Mouse (Mus musculus): ENCODE measurements at regions not wholly inside any gene's neighbourhood (a gene's known extent, or its start where the extent isn't known, plus 50 kb on each side); places are given as distances from the start of the nearest gene placed in this dataset.

DNA sequence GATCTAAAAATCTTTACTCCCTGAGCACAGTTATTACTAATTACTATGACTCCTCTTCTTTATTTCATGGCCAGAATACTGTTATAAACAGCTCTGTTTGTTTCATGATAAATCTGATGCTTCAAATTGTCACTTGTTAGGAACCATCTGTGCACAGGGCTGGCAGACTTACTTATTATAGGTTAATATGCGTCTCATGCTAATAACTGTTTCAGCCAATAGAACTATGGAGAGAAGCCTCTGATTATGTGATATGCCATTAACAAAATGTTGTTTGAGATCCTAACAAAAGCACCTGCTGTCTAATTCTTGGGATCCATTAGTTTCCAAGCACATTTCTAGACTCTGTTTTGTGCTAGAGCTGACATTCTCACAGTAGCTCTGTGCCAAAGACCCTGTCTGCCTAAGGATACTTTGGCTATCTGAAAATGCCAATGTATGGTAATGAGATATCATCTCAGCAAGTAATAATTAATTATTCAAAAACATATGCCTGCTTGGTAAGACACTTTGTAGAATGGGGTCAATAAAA is 318.1 kb downstream of the Grb14 start:
- no peak for TF ChIP-seq GATA4 (IDR thresholded peaks at IDR 0.05; ENCODE audit: insufficient replicate concordance, low read length)

- TF ChIP-seq GATA4 (IDR thresholded peaks at IDR 0.05; ENCODE audit: insufficient replicate concordance, low read length), result no peak
Observed at GRCm38 (mm10) chr2:64695974-64696373, 328.8 kb downstream of the Grb14 start.

DNA sequence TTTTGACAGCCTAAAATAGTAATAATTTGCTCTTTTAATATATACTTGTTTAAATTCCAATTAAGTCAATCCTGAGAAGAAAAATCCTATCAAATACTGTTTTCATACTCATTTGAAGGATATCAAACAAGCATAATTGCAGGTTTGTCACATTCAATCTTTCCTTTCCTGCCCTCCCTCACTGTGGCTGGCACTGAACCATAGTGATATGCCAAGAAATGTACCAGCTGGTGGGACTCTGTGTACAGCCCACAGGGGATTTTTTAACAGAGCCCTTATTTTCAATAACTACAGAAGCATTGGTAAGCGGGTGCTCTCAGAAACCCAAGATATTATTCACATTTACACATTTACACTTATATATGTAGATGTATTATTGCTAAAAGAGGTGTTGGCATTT is 333.3 kb downstream of the Grb14 start:
- TF ChIP-seq GATA4 (IDR thresholded peaks at IDR 0.05; ENCODE audit: insufficient replicate concordance, low read length), result no peak

- no peak for TF ChIP-seq GATA4 (IDR thresholded peaks at IDR 0.05; ENCODE audit: insufficient replicate concordance, low read length)
Observed at GRCm38 (mm10) chr2:64690996-64691395, 333.8 kb downstream of the Grb14 start.

DNA sequence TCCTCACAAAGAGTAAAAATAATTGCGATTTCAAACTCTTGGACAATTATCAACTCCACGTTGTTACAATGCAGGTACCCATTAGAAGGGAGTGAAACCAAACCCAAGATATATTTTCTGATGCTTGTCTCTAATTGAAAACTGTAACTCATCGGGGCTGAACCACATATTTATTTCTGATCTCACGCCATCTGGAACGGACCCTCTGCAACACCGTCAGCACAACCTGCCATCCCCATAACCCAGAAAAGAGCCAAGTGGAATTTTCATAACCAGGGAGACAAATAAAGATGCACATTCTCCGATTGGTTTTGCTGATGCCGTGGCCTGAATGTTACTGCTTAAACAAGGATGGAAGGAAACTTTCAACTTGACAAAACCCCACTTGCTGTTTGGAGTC is 338.0 kb downstream of the Grb14 start:
- no peak for TF ChIP-seq GATA4 (IDR thresholded peaks at IDR 0.05; ENCODE audit: insufficient replicate concordance, low read length)

DNA sequence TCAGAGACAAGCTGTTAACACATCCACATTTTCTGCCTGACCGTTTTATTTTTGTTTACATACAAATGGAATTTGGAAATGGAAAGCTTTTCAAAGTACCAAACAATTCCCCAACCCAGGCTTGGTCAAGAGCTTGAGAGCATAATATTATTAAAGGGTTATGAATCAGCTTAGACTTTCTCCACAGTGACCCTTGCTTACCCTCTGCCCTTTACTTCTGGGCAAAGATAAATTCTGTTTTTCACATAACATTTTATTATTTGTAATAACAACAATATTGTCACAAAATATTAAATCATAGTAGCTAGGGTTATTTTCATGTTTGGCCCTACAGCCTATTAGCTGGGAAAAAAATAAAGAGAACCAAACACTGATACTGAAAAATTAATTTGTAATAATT is 375.2 kb downstream of the Grb14 start:
- no peak for TF ChIP-seq GATA4 (IDR thresholded peaks at IDR 0.05; ENCODE audit: insufficient replicate concordance, low read length)

- no peak for TF ChIP-seq GATA4 (IDR thresholded peaks at IDR 0.05; ENCODE audit: insufficient replicate concordance, low read length)
Observed at GRCm38 (mm10) chr2:64616931-64617330, 407.9 kb downstream of the Grb14 start.

DNA sequence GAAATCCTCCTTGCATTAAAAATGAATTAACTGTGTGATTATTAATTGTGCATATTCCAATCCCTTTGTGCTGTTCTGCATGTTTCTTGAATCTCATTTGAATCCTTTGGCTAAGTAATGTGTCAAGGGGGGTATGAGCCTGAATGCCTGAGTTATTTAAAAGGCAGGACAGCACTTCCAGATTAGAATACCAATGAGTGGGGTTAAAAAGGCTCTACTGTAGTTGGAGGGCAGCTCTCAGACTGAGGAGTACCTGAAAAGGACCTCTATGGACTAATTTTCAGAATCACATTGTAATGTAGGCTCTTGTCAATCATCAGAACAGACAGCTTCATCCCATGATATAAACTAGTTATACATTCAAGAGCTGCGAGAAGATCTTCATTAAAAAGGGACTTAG is 417.9 kb downstream of the Grb14 start:
- TF ChIP-seq GATA4 (IDR thresholded peaks at IDR 0.05; ENCODE audit: insufficient replicate concordance, low read length), result no peak

DNA sequence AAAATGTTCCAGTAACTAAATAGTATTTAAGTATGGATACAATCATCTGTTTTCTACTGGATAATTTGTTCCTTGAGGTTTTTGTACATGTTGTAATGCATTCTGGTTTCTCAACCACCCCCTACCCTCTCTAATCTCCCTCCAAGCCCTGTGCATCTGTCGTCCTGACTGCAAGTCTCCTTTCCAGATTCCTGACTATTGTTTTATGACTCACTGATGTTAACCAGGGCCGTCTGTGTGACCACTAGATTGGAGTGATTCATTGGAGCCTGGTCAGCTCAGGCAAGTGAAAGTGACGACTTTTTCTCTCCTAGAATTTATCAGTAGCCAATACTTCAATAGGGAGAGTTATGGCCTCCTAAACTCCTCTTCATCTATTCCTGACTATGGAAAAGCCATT is 442.5 kb downstream of the Grb14 start:
- no peak for TF ChIP-seq GATA4 (IDR thresholded peaks at IDR 0.05; ENCODE audit: insufficient replicate concordance, low read length)

DNA sequence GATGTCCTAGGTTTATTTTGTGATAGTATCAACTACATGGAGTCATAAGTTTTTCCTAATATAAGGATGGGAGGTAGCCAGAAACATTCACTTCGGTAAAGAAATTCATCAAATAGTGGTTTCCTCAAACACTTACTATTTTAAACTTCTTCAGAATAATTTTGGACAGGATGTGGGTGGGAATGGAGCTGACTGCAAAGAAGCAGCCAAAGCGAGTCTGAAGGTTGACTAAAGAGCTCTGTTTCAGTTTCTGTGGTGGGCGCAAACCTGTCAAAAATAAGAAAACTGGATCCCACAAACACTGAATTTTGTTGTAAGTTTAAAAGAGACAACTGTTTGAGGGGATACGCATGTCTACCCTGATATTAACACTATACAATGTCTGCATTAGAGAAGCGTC is 438.2 kb upstream of the Fign start:
- no peak for TF ChIP-seq GATA4 (IDR thresholded peaks at IDR 0.05; ENCODE audit: insufficient replicate concordance, low read length)

DNA sequence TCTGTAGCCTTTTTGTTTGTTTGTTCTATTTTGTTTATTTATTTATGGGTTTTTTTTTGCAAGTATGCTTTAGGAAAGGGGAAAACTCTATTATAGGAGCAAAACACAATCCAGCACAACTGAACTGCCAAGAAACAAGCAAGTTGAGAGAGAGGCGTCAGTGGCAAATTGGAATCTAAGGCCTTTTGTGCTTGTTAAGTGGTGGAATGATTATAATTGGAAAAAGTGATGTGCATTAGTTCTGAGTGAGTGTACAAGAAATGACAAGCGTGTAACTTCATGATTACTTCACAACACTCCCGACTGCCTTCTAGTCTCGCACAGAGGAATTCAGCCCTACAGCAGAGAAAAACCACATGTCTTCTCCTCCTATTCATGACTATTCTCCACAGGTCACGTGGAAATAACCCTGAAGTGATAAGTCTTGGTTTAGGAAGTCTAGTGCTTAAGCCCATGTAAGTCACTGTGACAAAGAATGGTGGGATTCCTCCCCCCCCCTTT is 437.6 kb upstream of the Fign start:
- TF ChIP-seq GATA4 (IDR thresholded peaks at IDR 0.05; ENCODE audit: insufficient replicate concordance, low read length), result no peak

GRCm38 (mm10) chr2:64534869-64535268 is 437.0 kb upstream of the Fign start:
- no peak for TF ChIP-seq GATA4 (IDR thresholded peaks at IDR 0.05; ENCODE audit: insufficient replicate concordance, low read length)

DNA sequence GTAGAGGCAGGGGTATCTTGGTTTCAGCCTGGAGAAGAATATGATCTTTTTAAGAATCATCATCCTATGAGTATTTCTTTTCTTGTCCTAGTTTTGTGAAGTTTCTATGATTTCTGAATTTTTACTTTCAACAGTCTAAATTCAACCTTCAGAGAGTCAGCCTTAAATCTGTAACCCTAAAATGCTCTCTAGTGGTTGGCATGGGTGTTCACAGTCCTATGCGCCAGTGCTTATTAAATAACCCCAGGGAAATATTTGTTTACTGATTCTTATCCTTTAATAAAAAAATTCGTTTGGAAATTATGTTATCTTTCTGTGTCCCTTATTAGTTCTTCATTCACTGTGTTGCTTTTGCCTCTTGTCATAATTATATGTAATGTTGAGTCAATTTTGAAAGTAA is 436.5 kb upstream of the Fign start:
- TF ChIP-seq GATA4 (IDR thresholded peaks at IDR 0.05; ENCODE audit: insufficient replicate concordance, low read length), result no peak

GRCm38 (mm10) chr2:64522722-64523121 is 424.9 kb upstream of the Fign start:
- TF ChIP-seq GATA4 (IDR thresholded peaks at IDR 0.05; ENCODE audit: insufficient replicate concordance, low read length), result no peak

DNA sequence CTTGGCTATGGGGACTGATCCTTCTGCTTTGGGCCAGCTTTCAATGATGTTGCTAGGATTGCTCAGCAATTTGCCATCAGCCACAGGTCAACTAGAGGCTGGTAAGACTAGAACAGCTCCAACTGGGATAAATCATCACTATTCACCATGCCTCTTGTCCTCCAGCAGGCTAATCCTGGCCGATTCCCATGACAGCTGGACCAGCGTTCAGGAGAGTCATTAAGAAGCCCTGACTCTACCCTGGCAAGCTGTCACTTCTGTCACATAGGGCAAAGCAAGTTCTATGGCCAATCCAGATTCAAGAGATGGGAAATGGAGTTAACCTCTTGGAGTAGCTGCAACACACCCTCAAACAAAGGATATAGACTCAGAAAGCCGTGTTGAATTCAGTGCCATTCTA is 424.4 kb upstream of the Fign start:
- no peak for TF ChIP-seq GATA4 (IDR thresholded peaks at IDR 0.05; ENCODE audit: insufficient replicate concordance, low read length)

DNA sequence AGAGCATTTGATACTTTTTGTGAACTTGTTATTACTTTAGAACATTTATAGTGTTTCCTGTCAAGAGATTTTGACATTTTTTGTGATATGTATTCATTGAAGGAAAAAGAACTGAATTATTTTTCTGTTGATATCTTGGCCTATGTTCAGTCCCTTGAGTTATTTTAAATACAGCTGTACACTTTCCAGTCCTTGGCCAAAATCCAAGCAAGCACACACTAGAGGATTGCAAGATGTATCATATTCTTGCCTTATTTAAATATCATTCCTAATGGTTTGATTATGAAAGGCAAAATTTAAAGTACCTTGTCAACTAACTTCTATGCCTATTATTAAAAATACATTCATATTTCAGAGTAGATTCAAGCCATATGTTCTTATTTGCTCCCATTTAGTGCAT is 397.9 kb upstream of the Fign start:
- TF ChIP-seq GATA4 (IDR thresholded peaks at IDR 0.05; ENCODE audit: insufficient replicate concordance, low read length), result no peak

- TF ChIP-seq GATA4 (IDR thresholded peaks at IDR 0.05; ENCODE audit: insufficient replicate concordance, low read length), result no peak
Observed at GRCm38 (mm10) chr2:64466412-64466970, 368.7 kb upstream of the Fign start.

All from liver, adult (tissue).